Mouse (Mus musculus): Measurements from ENCODE around the gene Itga9.

The Itga9 gene

GRCm38 (mm10) chr9:118943941-118944340 lies 337.5 kb downstream of the Itga9 start:
- DNase-seq (ENCODE audit: extremely low spot score, low spot score): no peak

- DNase-seq (ENCODE audit: extremely low spot score, low spot score): no peak
Observed at GRCm38 (mm10) chr9:118944388-118944787, 337.9 kb downstream of the Itga9 start.

GRCm38 (mm10) chr9:118948486-118948885 lies 342.0 kb downstream of the Itga9 start:
- DNase-seq (ENCODE audit: extremely low spot score, low spot score): no peak

GRCm38 (mm10) chr9:118949124-118949523 lies 342.6 kb downstream of the Itga9 start:
- no peak for DNase-seq (ENCODE audit: extremely low spot score, low spot score)

DNA sequence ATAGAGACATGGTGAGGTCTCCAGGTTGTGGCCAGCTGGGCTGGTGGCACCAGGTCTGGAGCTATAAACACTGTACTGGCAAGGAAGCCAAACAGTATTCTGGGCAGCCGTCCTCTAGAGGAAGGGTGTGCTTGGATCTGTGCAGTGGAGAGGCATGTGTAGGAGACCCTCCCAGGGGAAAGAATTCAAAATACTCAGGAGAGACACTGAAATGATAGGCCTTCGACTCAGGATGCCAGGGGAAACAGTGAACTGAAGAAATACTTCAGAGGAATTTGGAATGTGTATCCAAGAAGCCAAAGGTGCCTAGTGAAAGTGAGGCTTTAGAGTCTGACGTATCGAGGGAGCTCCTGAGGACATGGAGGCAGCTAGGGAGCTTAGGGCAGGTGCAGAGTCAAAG lies 343.2 kb downstream of the Itga9 start:
- DNase-seq (ENCODE audit: extremely low spot score, low spot score): no peak

DNA sequence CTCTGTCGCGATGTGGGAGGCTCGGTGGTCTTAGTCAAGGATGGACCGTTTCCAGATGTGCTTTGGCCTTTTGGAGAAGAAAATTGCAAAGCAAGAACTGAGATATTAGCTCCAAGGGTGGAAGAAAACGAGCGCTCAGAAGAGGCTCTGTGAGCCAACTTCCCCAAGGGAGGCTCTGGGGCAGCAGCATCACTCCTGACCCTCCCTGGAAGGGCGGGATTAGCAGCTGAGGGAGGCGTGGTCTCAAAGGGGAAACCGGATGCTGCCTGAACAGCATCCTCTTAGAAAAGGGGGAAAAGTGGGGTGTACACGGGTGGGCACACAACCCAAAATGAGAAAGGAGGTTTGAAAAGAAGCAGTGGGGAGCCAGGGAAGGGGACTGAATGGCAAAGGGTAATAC lies 343.6 kb downstream of the Itga9 start:
- DNase-seq (ENCODE audit: extremely low spot score, low spot score): no peak

All from neural tube, embryonic 10.5 days (tissue).